Mouse (Mus musculus): ENCODE measurements around the gene Mybph. TPM values are rescaled to one million over a fixed set of nuclear protein-coding genes. Genes with fewer than 3 reads are reported as not detected.
A peak's percentile ranks its signal among the peaks of the same experiment; 100 is the strongest.

Gene Mybph
- total and polyA plus RNA-seq, 2 experiments from 2014 or later: not detected

DNA sequence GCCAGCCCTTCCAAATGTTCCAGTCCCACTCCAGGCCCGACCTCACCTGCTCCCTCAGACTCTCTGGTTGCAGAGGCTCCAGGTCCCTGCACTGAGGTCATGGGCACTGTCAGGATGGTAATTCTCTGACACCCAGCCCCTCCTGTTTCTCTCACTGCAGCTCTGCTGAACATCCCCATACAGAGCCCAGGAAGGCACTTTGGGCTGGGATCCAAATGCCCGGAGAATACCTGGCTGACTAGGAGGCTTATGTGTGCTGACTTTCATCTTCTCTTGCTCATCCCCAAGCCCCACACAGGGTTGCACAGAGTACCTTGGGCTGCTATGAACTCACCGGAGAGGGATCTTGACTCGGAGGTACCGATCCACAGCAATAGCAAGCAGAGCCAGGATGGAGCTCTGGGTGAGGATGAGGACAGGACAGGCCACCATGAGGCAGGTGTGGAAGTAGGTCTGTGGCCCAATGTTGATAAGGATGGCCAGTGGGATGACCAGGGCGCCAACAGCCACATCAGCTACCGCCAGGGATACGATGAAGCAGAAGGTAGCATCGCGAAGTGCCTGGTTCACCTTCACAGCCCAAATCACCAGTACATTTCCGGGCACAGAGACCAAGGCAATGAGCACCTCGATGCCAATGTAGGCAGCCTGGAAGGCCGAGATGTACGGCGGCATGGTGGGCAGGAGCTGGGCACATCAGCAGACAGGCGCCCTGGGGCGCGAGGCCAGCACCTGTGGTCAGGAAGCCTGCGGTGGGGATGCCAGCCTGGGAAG lies 40.6 kb downstream of the Mybph start:
- no peaks in the 10 kb centered on the region for H3K36me3 ChIP-seq (ENCODE audit: insufficient read depth, low read length)
- no peak for DNase-seq (ENCODE audit: low spot score)
- peak overlapping the region; percentile 92 for H3K4me2 ChIP-seq (ENCODE audit: low read depth, low read length, poor library complexity, severe bottlenecking)
- H3K27ac ChIP-seq (ENCODE audit: low read depth, low read length): peak overlapping the region; percentile 65
- H3K27me3 ChIP-seq (ENCODE audit: insufficient read depth, low read length): no peaks in the 10 kb centered on the region
- peak overlapping the region; percentile 54 for H3K4me3 ChIP-seq (ENCODE audit: low read depth, low read length)
- H3K4me1 ChIP-seq (ENCODE audit: insufficient read depth, low read length): peaks cover 17% of the 10 kb centered on the region
- H3K9me3 ChIP-seq (ENCODE audit: low read length): no peaks in the 10 kb centered on the region
- no peak; the same call in 1 of the 2 replicates for ATAC-seq (ENCODE audit: low FRiP score)
- H3K9ac ChIP-seq (replicated peaks; ENCODE audit: low read length, poor library complexity, severe bottlenecking): peak overlapping the region; percentile 68
- TF ChIP-seq CTCF (IDR thresholded peaks at IDR 0.05): no peak
- 43% methylated on average over 19 of the region's 19 CpGs for WGBS

DNA sequence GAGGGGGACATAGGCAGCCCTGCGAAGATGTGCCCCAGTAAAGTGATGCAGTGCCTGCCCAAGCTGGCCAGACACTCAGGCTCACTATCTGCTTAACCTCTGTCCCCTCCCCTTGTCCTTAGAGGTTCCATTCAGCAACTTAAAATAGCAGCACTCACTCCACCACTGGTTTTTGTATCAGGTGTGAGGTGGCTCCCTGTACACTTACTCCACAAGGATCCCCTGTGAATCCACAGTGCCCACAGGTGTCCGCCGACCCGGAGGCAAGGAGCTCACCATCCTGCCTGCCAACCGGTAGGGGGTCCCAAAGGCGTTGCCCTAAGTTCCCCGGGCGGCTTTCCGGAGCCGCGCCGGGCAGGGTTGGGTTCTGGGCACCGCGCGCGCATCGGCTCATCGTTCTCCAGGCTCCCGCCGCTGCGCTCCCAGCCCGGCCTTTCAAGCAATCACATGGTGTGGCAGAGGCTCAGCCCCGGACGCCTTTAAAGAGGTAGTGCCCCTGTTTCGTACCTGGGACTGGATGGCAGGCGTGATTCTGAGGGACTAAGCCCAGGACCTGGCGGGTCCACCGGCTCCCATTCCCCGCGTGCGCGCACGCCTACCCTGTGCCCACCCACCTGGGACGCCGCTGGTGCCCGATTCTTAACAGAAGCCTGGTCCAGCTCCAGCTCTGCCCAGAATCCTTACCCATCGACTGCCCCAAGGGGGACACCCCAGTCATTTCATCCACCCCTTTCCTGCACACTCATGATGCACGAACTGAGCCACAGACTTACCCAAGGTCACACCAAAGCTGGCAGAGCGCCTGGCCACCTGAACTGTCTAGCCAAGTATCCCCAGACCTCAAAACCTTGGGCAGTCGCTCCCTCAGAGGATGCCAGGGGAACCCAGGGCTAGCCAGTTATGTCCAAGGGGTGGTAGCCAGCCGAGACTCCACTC lies 41.5 kb downstream of the Mybph start:
- H3K4me1 ChIP-seq (ENCODE audit: insufficient read depth, low read length): peaks cover 17% of the 10 kb centered on the region
- H3K27ac ChIP-seq (ENCODE audit: low read depth, low read length): peak overlapping the region; percentile 57
- H3K9me3 ChIP-seq (ENCODE audit: low read length): no peaks in the 10 kb centered on the region
- peak overlapping the region; percentile 68 for H3K9ac ChIP-seq (replicated peaks; ENCODE audit: low read length, poor library complexity, severe bottlenecking)
- H3K27me3 ChIP-seq (ENCODE audit: insufficient read depth, low read length): no peaks in the 10 kb centered on the region
- peak; percentile 47 for TF ChIP-seq CTCF (IDR thresholded peaks at IDR 0.05)
- DNase-seq (ENCODE audit: low spot score) (peak; percentile 77), ATAC-seq (ENCODE audit: low FRiP score) (peak; percentile 81)
- no peaks in the 10 kb centered on the region for H3K36me3 ChIP-seq (ENCODE audit: insufficient read depth, low read length)
- 1% methylated on average over 36 of the region's 41 CpGs for WGBS
- H3K4me3 ChIP-seq (ENCODE audit: low read depth, low read length): peak overlapping the region; percentile 54
- peak overlapping the region; percentile 92 for H3K4me2 ChIP-seq (ENCODE audit: low read depth, low read length, poor library complexity, severe bottlenecking)

DNA sequence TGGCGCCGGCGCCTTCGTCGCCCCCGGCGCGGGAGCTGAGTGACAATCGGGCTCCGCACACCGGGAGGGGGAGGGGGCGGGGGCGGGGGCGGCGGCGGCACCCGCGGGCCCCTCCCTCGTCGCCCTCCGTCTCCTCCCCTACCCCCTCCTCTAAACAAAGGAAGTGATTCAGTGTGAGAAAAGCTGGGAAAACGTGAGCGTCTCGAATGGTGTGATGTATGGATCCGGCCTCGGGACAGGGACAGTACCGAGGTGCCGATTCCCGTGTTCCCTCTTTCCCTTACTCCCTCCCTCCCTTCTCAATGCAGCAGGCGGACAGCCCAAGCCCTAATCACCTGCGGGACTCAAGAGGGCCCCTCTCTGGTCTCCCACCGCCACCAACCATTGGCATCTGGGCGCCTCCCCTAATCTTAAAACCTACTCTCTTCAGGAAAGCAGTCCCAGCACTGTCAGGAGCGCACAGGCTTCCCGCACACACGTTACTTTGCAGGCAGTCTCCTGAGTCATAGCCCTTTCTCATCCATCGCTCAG lies 42.2 kb downstream of the Mybph start, which contains the start of gene Adora1:
Gene Adora1 (minus strand): TSS at position 41 of the 531 bp plus-strand sequence.
- peaks cover 17% of the 10 kb centered on the region for H3K4me1 ChIP-seq (ENCODE audit: insufficient read depth, low read length)
- DNase-seq (ENCODE audit: low spot score): peak; percentile 29
- WGBS: 1% methylated on average over 20 of the region's 37 CpGs
- no peaks in the 10 kb centered on the region for H3K27me3 ChIP-seq (ENCODE audit: insufficient read depth, low read length)
- H3K4me3 ChIP-seq (ENCODE audit: low read depth, low read length): peak within 1 kb of the TSS; percentile 54
- H3K27ac ChIP-seq (ENCODE audit: low read depth, low read length): peak within 1 kb of the TSS; percentile 57
- peak; percentile 49; the same call in 1 of the 2 replicates for ATAC-seq (ENCODE audit: low FRiP score)
- peak within 1 kb of the TSS; percentile 92 for H3K4me2 ChIP-seq (ENCODE audit: low read depth, low read length, poor library complexity, severe bottlenecking)
- no peak for TF ChIP-seq CTCF (IDR thresholded peaks at IDR 0.05)
- H3K9ac ChIP-seq (replicated peaks; ENCODE audit: low read length, poor library complexity, severe bottlenecking): peak within 1 kb of the TSS; percentile 68
- no peaks in the 10 kb centered on the region for H3K36me3 ChIP-seq (ENCODE audit: insufficient read depth, low read length)
- no peaks in the 10 kb centered on the region for H3K9me3 ChIP-seq (ENCODE audit: low read length)

DNA sequence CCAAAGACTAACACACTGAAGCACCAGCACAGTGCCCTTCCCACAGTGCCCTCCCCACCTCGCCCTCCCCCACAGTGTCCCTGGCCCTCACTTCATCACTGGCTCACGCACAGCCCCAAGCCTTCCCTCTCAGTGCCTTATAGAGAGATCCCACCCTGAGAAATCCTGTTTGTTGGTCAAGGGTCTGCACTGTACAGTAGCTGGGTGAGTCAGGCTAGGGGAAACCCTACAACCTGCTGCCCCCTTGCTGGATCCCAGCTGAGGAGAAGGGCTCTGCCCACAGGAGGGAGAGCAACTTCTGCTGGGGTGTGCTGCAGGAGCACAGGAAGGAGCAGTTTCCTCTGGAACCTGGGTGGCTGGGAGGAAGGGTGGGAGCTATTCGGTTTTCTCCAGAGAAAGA lies 42.9 kb downstream of the Mybph start:
- no peaks in the 10 kb centered on the region for H3K27me3 ChIP-seq (ENCODE audit: insufficient read depth, low read length)
- WGBS: 26% methylated on average over 3 of the region's 3 CpGs
- TF ChIP-seq CTCF (IDR thresholded peaks at IDR 0.05): no peak

DNA sequence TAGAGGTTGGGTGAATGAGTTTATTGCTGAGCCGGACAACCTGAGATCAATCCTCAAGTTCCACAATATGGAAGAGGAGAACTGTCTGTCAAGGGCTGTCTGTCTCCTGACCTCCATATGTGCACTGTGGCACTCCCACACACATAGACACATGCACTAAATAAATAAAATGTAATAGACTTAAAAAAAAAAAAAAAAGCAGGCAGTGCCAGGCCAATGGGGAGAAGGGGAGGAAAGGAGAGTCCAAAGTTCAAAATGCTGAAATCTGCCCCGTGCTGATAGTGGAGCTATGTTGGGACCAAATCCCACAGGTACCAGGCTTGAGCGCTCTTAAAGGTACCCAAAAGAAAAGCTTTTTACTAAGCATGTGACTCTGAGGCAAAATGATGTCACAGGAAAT lies 44.2 kb downstream of the Mybph start:
- no peaks in the 10 kb centered on the region for H3K36me3 ChIP-seq (ENCODE audit: insufficient read depth, low read length)
- no peak for ATAC-seq (ENCODE audit: low FRiP score)
- WGBS: 89% methylated on average over 3 of the region's 3 CpGs

More for the DNA sequence above, 42.9 kb downstream of the Mybph start:
- Histone ChIP-seq H3K4me3 (ENCODE audit: low read depth, low read length) (peak overlapping the region; percentile 54; the same call in 1 of the 2 replicates), H3K4me2 (ENCODE audit: low read depth, low read length, poor library complexity, severe bottlenecking) (peak overlapping the region; percentile 92; the same call in 1 of the 2 replicates), H3K9ac (replicated peaks; ENCODE audit: low read length, poor library complexity, severe bottlenecking) (0 out of 2 replicates have a peak overlapping the region, but pooled peaks have one; percentile 68), H3K36me3 (ENCODE audit: insufficient read depth, low read length) (no peaks in the 10 kb centered on the region), H3K4me1 (ENCODE audit: insufficient read depth, low read length) (peaks cover 17% of the 10 kb centered on the region), H3K9me3 (ENCODE audit: low read length) (no peaks in the 10 kb centered on the region), H3K27ac (ENCODE audit: low read depth, low read length) (no peak overlapping the region)
- no peak for ATAC-seq (ENCODE audit: low FRiP score)
- no peak for DNase-seq (ENCODE audit: low spot score)

More for the DNA sequence above, 44.2 kb downstream of the Mybph start:
- Histone ChIP-seq H3K4me3 (ENCODE audit: low read depth, low read length) (no peak overlapping the region), H3K4me1 (ENCODE audit: insufficient read depth, low read length) (peaks cover 11% of the 10 kb centered on the region), H3K27me3 (ENCODE audit: insufficient read depth, low read length) (no peaks in the 10 kb centered on the region), H3K4me2 (ENCODE audit: low read depth, low read length, poor library complexity, severe bottlenecking) (no peak overlapping the region), H3K27ac (ENCODE audit: low read depth, low read length) (no peak overlapping the region), H3K9me3 (ENCODE audit: low read length) (no peaks in the 10 kb centered on the region), H3K9ac (replicated peaks; ENCODE audit: low read length, poor library complexity, severe bottlenecking) (no peak overlapping the region)
- no peak for DNase-seq (ENCODE audit: low spot score)
- no peak for TF ChIP-seq CTCF (IDR thresholded peaks at IDR 0.05)
